Mouse (Mus musculus): ENCODE measurements around the gene Pomt2. TPM values are rescaled to one million over a fixed set of nuclear protein-coding genes. Genes with fewer than 3 reads are reported as not detected.

Gene Pomt2
- total RNA-seq, 4 experiments from 2014 or later, result 18.3 to 19.6 (median 19.1) TPM

Other genes with a start within 250 kb of the Pomt2 start
- gene Cipc, start 200.9 kb downstream of the Pomt2 start, total RNA-seq (2022), result 100 to 1,000 TPM in 1 of 4 experiments, 10 to 100 TPM in 3; 95.7 to 109 (median 99.4) TPM
- 10 to 100 TPM; 46.9 to 56.7 (median 53.3) TPM for gene Zdhhc22, start 157.5 kb downstream of the Pomt2 start, total RNA-seq (2022)
- gene Tmem63c, start 126.6 kb downstream of the Pomt2 start, total RNA-seq (2022), result 10 to 100 TPM; 34.8 to 43.8 (median 37.5) TPM
- gene Ngb, start 45.4 kb downstream of the Pomt2 start, total RNA-seq (2022), result 10 to 100 TPM in 1 of 4 experiments, 1 to 10 TPM in 3; 7.1 to 10.4 (median 8.5) TPM
- 10 to 100 TPM; 52.3 to 58.4 (median 55.2) TPM for gene Gstz1, start 803 bp downstream of the Pomt2 start, total RNA-seq (2022)
- 1 to 10 TPM; 3.5 to 7.3 (median 5.1) TPM for gene Samd15, start 51.8 kb upstream of the Pomt2 start, total RNA-seq (2022)
- 10 to 100 TPM; 27.7 to 30.1 (median 29.0) TPM for gene Tmed8, start 52.5 kb upstream of the Pomt2 start, total RNA-seq (2022)
- 1 to 10 TPM in 2 of 4 experiments, under 1 TPM in 2; 0.89 to 1.6 (median 1.0) TPM for gene Noxred1, start 90.8 kb upstream of the Pomt2 start, total RNA-seq (2022)
- 10 to 100 TPM; 50.5 to 60.0 (median 57.6) TPM for gene Vipas39, start 118.3 kb upstream of the Pomt2 start, total RNA-seq (2022)
- 100 to 1,000 TPM; 129 to 167 (median 149) TPM for gene Ahsa1, start 118.5 kb upstream of the Pomt2 start, total RNA-seq (2022)
- under 1 TPM; 0.32 to 0.91 (median 0.54) TPM for gene Ism2, start 151.7 kb upstream of the Pomt2 start, total RNA-seq (2022)
- 10 to 100 TPM; 27.6 to 37.0 (median 32.7) TPM for gene Sptlc2, start 240.4 kb upstream of the Pomt2 start, total RNA-seq (2022)